Mouse (Mus musculus): Measurements from ENCODE around the gene Baiap2l1.
A peak's percentile ranks its signal among the peaks of the same experiment; 100 is the strongest.

Gene Baiap2l1

GRCm38 (mm10) chr5:144286591-144287266 lies 71.2 kb downstream of the Baiap2l1 start:
- no peak for DNase-seq (ENCODE audit: low read depth, low spot score)

GRCm38 (mm10) chr5:144284599-144284998 lies 73.3 kb downstream of the Baiap2l1 start:
- DNase-seq (ENCODE audit: low read depth, low spot score): no peak

GRCm38 (mm10) chr5:144283551-144284031 lies 74.3 kb downstream of the Baiap2l1 start:
- DNase-seq (ENCODE audit: low read depth, low spot score): peak; percentile 24

GRCm38 (mm10) chr5:144282470-144283260 lies 75.2 kb downstream of the Baiap2l1 start:
- no peak for DNase-seq (ENCODE audit: low read depth, low spot score)

GRCm38 (mm10) chr5:144279926-144280325 lies 78.0 kb downstream of the Baiap2l1 start:
- no peak for DNase-seq (ENCODE audit: low read depth, low spot score)

- no peak for DNase-seq (ENCODE audit: low read depth, low spot score)
Observed at GRCm38 (mm10) chr5:144279081-144279541, 78.8 kb downstream of the Baiap2l1 start.

GRCm38 (mm10) chr5:144278374-144278960 lies 79.4 kb downstream of the Baiap2l1 start:
- peak; percentile 33 for DNase-seq (ENCODE audit: low read depth, low spot score)

GRCm38 (mm10) chr5:144276898-144277630 lies 80.8 kb downstream of the Baiap2l1 start:
- peak; percentile 44 for DNase-seq (ENCODE audit: low read depth, low spot score)

- DNase-seq (ENCODE audit: low read depth, low spot score): no peak
Observed at GRCm38 (mm10) chr5:144274904-144275303, 83.0 kb downstream of the Baiap2l1 start.

GRCm38 (mm10) chr5:144271772-144272171 lies 86.1 kb downstream of the Baiap2l1 start:
- DNase-seq (ENCODE audit: low read depth, low spot score): no peak

GRCm38 (mm10) chr5:144271118-144271517 lies 86.8 kb downstream of the Baiap2l1 start:
- no peak for DNase-seq (ENCODE audit: low read depth, low spot score)

- no peak for DNase-seq (ENCODE audit: low read depth, low spot score)
Observed at GRCm38 (mm10) chr5:144270420-144270819, 87.5 kb downstream of the Baiap2l1 start.

- no peak for DNase-seq (ENCODE audit: low read depth, low spot score)
Observed at GRCm38 (mm10) chr5:144269926-144270325, 88.0 kb downstream of the Baiap2l1 start.

GRCm38 (mm10) chr5:144267535-144268241 lies 90.2 kb downstream of the Baiap2l1 start:
- DNase-seq (ENCODE audit: low read depth, low spot score): no peak

- DNase-seq (ENCODE audit: low read depth, low spot score): no peak
Observed at GRCm38 (mm10) chr5:144263496-144263895, 94.4 kb downstream of the Baiap2l1 start.

GRCm38 (mm10) chr5:144263082-144263481 lies 94.8 kb downstream of the Baiap2l1 start:
- DNase-seq (ENCODE audit: low read depth, low spot score): no peak

GRCm38 (mm10) chr5:144261829-144262228 lies 96.1 kb downstream of the Baiap2l1 start:
- DNase-seq (ENCODE audit: low read depth, low spot score): no peak

GRCm38 (mm10) chr5:144261309-144261708 lies 96.6 kb downstream of the Baiap2l1 start:
- DNase-seq (ENCODE audit: low read depth, low spot score): no peak

GRCm38 (mm10) chr5:144260464-144260863 lies 97.4 kb downstream of the Baiap2l1 start:
- DNase-seq (ENCODE audit: low read depth, low spot score): no peak

GRCm38 (mm10) chr5:144259228-144259627 lies 98.7 kb downstream of the Baiap2l1 start:
- DNase-seq (ENCODE audit: low read depth, low spot score): no peak

- no peak for DNase-seq (ENCODE audit: low read depth, low spot score)
Observed at GRCm38 (mm10) chr5:144258687-144259086, 99.2 kb downstream of the Baiap2l1 start.
